Mouse (Mus musculus): Measurements from ENCODE around the gene Pitpnb. TPM values are rescaled to one million over a fixed set of nuclear protein-coding genes. Genes with fewer than 3 reads are reported as not detected.

The Pitpnb gene
- polyA plus RNA-seq, 1 experiment from 2014 or later: 61.0 TPM

DNA sequence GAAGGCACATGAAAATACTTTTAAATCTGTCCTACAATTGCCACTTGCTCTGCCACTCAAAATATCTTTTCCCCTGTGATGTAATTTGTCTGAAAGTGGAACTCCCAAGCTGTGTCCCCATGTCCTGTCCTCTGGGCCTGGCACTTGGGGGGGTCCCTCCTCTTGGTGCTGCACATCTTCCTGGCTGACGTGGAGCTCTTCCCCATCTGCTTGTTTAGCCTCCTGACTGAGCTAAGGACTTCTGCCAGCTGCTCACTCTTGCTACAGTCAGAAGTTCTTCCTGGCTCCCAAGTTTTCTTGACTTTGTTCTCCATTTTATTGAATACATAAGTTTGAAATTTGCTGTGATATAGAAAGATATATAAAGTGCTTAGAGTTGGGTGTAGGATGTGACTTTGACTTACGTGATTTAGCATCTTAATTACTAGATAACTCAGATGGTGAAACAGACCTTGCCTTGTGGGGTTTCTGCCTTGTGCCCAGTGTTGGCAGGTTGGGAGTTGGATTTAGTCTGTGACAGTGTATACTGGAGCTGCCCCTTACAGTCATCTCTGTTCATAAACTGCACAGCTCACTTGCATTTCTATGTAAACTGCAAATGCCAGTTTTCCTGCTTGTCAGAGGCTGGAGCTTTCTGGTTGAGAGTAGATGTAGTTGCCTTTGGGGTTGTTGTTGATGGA, 14.3 kb downstream of the Pitpnb start:
- no peak overlapping the region for H3K9ac ChIP-seq
- 80% methylated on average over 2 of the region's 2 CpGs for WGBS
- H3K4me3 ChIP-seq: no peak overlapping the region
- H3K4me2 ChIP-seq: no peak overlapping the region
- no peaks in the 10 kb centered on the region for H3K27me3 ChIP-seq
- no peak overlapping the region for H3K27ac ChIP-seq
- no peak for ATAC-seq (replicated peaks; ENCODE audit: insufficient number of reproducible peaks, insufficient read depth, low FRiP score, low read depth)
- no peaks in the 10 kb centered on the region for H3K9me3 ChIP-seq (replicated peaks)
- no peaks in the 10 kb centered on the region for H3K4me1 ChIP-seq (replicated peaks)
- peaks cover 37% of the 10 kb centered on the region for H3K36me3 ChIP-seq

- H3K4me2 ChIP-seq: no peak overlapping the region
- no peaks in the 10 kb centered on the region for H3K9me3 ChIP-seq (replicated peaks)
- H3K27ac ChIP-seq: no peak overlapping the region
- no peaks in the 10 kb centered on the region for H3K4me1 ChIP-seq (replicated peaks)
- H3K27me3 ChIP-seq: no peaks in the 10 kb centered on the region
- no peak overlapping the region for H3K4me3 ChIP-seq
- no peak overlapping the region for H3K9ac ChIP-seq
- peaks cover 35% of the 10 kb centered on the region for H3K36me3 ChIP-seq
- WGBS: 85% methylated on average over 12 of the region's 12 CpGs
- no peak for ATAC-seq (replicated peaks; ENCODE audit: insufficient number of reproducible peaks, insufficient read depth, low FRiP score, low read depth)
Measured at GRCm38 (mm10) chr5:111356811-111357617, 26.5 kb downstream of the Pitpnb start.

GRCm38 (mm10) chr5:111360546-111360945, 30.0 kb downstream of the Pitpnb start:
- WGBS: 61% methylated on average over 5 of the region's 5 CpGs
- no peaks in the 10 kb centered on the region for H3K4me1 ChIP-seq (replicated peaks)
- H3K27ac ChIP-seq: no peak overlapping the region
- no peak overlapping the region for H3K9ac ChIP-seq
- peaks cover 38% of the 10 kb centered on the region for H3K36me3 ChIP-seq
- ATAC-seq (replicated peaks; ENCODE audit: insufficient number of reproducible peaks, insufficient read depth, low FRiP score, low read depth): no peak
- H3K4me2 ChIP-seq: no peak overlapping the region
- H3K4me3 ChIP-seq: no peak overlapping the region
- no peaks in the 10 kb centered on the region for H3K27me3 ChIP-seq
- no peaks in the 10 kb centered on the region for H3K9me3 ChIP-seq (replicated peaks)

- H3K27me3 ChIP-seq: no peaks in the 10 kb centered on the region
- no peak overlapping the region for H3K9ac ChIP-seq
- no peak overlapping the region for H3K4me2 ChIP-seq
- no peak overlapping the region for H3K27ac ChIP-seq
- H3K9me3 ChIP-seq (replicated peaks): no peaks in the 10 kb centered on the region
- H3K4me1 ChIP-seq (replicated peaks): no peaks in the 10 kb centered on the region
- H3K4me3 ChIP-seq: no peak overlapping the region
- peaks cover 37% of the 10 kb centered on the region for H3K36me3 ChIP-seq
- 72% methylated on average over 8 of the region's 8 CpGs for WGBS
- ATAC-seq (replicated peaks; ENCODE audit: insufficient number of reproducible peaks, insufficient read depth, low FRiP score, low read depth): no peak
Measured at GRCm38 (mm10) chr5:111361058-111361457, 30.5 kb downstream of the Pitpnb start.

DNA sequence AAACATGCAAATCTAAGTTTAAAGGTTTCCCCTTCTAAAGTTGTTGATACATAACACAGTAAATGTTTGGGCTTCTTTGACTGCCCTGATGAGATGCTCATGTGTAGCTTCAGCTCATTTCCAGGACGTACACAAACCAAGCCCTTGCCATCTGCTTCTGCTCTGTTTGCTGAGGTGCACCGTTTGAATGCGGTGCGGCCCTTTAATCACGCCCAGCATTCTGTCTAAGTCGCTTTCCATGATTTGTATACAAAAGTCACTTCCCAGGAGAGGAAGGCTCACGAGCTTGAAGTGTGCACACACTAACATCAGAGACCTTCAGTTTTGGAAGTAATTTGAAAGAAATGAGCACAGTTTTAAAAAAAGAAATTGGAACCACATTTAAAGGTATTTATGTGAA, 31.3 kb downstream of the Pitpnb start:
- peaks cover 32% of the 10 kb centered on the region for H3K36me3 ChIP-seq

GRCm38 (mm10) chr5:111363446-111364062, 33.0 kb downstream of the Pitpnb start:
- Histone ChIP-seq H3K27me3 (no peaks in the 10 kb centered on the region), H3K36me3 (peaks cover 19% of the 10 kb centered on the region), H3K27ac (no peak overlapping the region), H3K4me1 (replicated peaks) (no peaks in the 10 kb centered on the region), H3K9ac (no peak overlapping the region), H3K9me3 (replicated peaks) (no peaks in the 10 kb centered on the region), H3K4me2 (no peak overlapping the region), H3K4me3 (no peak overlapping the region)
- WGBS: 73% methylated on average over 6 of the region's 6 CpGs
- ATAC-seq (replicated peaks; ENCODE audit: insufficient number of reproducible peaks, insufficient read depth, low FRiP score, low read depth): no peak

More for the DNA sequence above, 31.3 kb downstream of the Pitpnb start:
- Histone ChIP-seq H3K27ac (no peak overlapping the region), H3K27me3 (no peaks in the 10 kb centered on the region), H3K4me2 (no peak overlapping the region), H3K9me3 (replicated peaks) (no peaks in the 10 kb centered on the region), H3K9ac (no peak overlapping the region), H3K4me3 (no peak overlapping the region), H3K4me1 (replicated peaks) (no peaks in the 10 kb centered on the region)
- WGBS: 83% methylated on average over 7 of the region's 7 CpGs
- no peak for ATAC-seq (replicated peaks; ENCODE audit: insufficient number of reproducible peaks, insufficient read depth, low FRiP score, low read depth)

- no peaks in the 10 kb centered on the region for H3K27me3 ChIP-seq
- WGBS: 34% methylated on average over 3 of the region's 3 CpGs
Measured at GRCm38 (mm10) chr5:111364533-111364932, 34.0 kb downstream of the Pitpnb start.

GRCm38 (mm10) chr5:111366140-111366539, 35.6 kb downstream of the Pitpnb start:
- H3K9me3 ChIP-seq (replicated peaks): no peaks in the 10 kb centered on the region
- no peak overlapping the region for H3K9ac ChIP-seq
- no peak overlapping the region for H3K4me3 ChIP-seq
- no peaks in the 10 kb centered on the region for H3K27me3 ChIP-seq
- no peak for ATAC-seq (replicated peaks; ENCODE audit: insufficient number of reproducible peaks, insufficient read depth, low FRiP score, low read depth)
- WGBS: 86% methylated on average over 5 of the region's 5 CpGs
- no peak overlapping the region for H3K4me2 ChIP-seq
- H3K36me3 ChIP-seq: peaks cover 25% of the 10 kb centered on the region
- no peak overlapping the region for H3K27ac ChIP-seq
- no peaks in the 10 kb centered on the region for H3K4me1 ChIP-seq (replicated peaks)

More at GRCm38 (mm10) chr5:111364533-111364932, 34.0 kb downstream of the Pitpnb start:
- ATAC-seq (replicated peaks; ENCODE audit: insufficient number of reproducible peaks, insufficient read depth, low FRiP score, low read depth): no peak
- Histone ChIP-seq H3K4me2 (no peak overlapping the region), H3K9me3 (replicated peaks) (no peaks in the 10 kb centered on the region), H3K9ac (no peak overlapping the region), H3K4me1 (replicated peaks) (no peaks in the 10 kb centered on the region), H3K27ac (no peak overlapping the region), H3K36me3 (peaks cover 23% of the 10 kb centered on the region), H3K4me3 (no peak overlapping the region)

GRCm38 (mm10) chr5:111367937-111368517, 37.5 kb downstream of the Pitpnb start:
- Histone ChIP-seq H3K4me1 (replicated peaks) (no peaks in the 10 kb centered on the region), H3K9ac (no peak overlapping the region), H3K36me3 (peaks cover 36% of the 10 kb centered on the region), H3K27ac (no peak overlapping the region), H3K4me2 (no peak overlapping the region), H3K4me3 (no peak overlapping the region), H3K27me3 (no peaks in the 10 kb centered on the region), H3K9me3 (replicated peaks) (no peaks in the 10 kb centered on the region)
- no peak for ATAC-seq (replicated peaks; ENCODE audit: insufficient number of reproducible peaks, insufficient read depth, low FRiP score, low read depth)
- 92% methylated on average over 11 of the region's 11 CpGs for WGBS

DNA sequence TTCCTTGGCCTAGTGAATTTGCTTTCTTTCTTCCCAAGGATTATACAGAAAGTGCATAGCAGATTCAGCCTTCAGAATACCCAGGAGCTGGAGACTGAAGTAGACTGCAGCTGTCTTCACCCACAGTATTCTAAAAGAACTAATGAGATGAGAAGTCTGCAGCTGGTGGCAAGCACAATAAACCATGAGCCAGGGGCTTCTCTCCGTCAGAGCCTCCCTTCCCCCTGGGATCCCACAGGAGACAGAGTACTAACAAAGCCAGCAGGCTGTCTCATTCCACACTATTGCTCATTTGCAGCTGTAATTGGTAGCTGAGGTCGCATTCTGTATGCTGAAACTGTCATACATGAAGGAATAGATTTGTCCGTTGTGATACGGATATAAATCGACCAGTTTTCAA, 38.0 kb downstream of the Pitpnb start:
- Histone ChIP-seq H3K36me3 (peaks cover 42% of the 10 kb centered on the region), H3K4me3 (no peak overlapping the region), H3K27me3 (no peaks in the 10 kb centered on the region), H3K4me1 (replicated peaks) (no peaks in the 10 kb centered on the region), H3K27ac (no peak overlapping the region), H3K9ac (no peak overlapping the region), H3K4me2 (no peak overlapping the region), H3K9me3 (replicated peaks) (no peaks in the 10 kb centered on the region)
- ATAC-seq (replicated peaks; ENCODE audit: insufficient number of reproducible peaks, insufficient read depth, low FRiP score, low read depth): no peak
- 89% methylated on average over 5 of the region's 5 CpGs for WGBS

DNA sequence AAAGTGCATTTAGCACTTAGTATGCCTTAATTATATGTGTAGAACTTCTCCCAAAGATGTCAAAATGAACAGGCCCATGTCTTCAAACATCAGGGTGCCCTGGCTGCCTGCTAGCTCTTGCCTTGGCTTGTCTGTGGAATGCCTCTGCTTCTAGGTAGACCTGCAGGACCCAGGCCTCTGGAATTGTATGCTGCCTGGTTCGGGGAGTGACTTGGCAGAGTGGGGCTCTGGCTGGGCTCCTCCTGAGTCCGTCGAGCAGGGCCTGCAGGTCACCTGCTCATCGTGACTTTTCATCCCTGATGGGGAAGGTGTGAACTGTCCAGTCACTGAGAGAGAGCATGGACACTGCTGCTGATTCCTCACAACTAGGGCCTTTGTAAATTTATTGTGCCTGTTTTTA, 45.1 kb downstream of the Pitpnb start:
- no peak overlapping the region for H3K9ac ChIP-seq
- H3K4me3 ChIP-seq: no peak overlapping the region
- ATAC-seq (replicated peaks; ENCODE audit: insufficient number of reproducible peaks, insufficient read depth, low FRiP score, low read depth): no peak
- H3K4me1 ChIP-seq (replicated peaks): no peaks in the 10 kb centered on the region
- no peak overlapping the region for H3K4me2 ChIP-seq
- no peak overlapping the region for H3K27ac ChIP-seq
- H3K27me3 ChIP-seq: no peaks in the 10 kb centered on the region
- H3K36me3 ChIP-seq: peaks cover 73% of the 10 kb centered on the region
- no peaks in the 10 kb centered on the region for H3K9me3 ChIP-seq (replicated peaks)
- 73% methylated on average over 4 of the region's 4 CpGs for WGBS

Measured in heart, embryonic 15.5 days (tissue).